Mouse (Mus musculus) MEL (cell line): Measurements from ENCODE around the gene Papss2.

Source experiments
- CHD1 ChIP-seq: IDR thresholded peaks from 2 replicates; pipeline ENCODE4 v1.6.1; 2012; ENCODE audit warnings: low read depth, mild to moderate bottlenecking, inconsistent platforms, low read length, improper control_type of control experiment
- CTCF ChIP-seq, 3 experiments: IDR thresholded peaks in 2 of 3; conservative IDR thresholded peaks in 1 of 3; 2 replicates each; pipeline ENCODE4 v1.5.1; 2011 to 2012; ENCODE audit warnings: low read length in 3 of 3, low read depth in 2 of 3, mild to moderate bottlenecking in 2 of 3, improper control_type of control experiment in 1 of 3, inconsistent platforms in 1 of 3, mixed read lengths in 1 of 3, moderate library complexity in 1 of 3; ENCODE audit not compliant: control insufficient read depth in 1 of 3, insufficient read depth in 1 of 3, poor library complexity in 1 of 3, severe bottlenecking in 1 of 3
- EP300 ChIP-seq, 2 experiments: IDR thresholded peaks; 2 replicates each; pipeline ENCODE4 v1.6.1; 2011; ENCODE audit warnings: improper control_type of control experiment in 2 of 2, low read length in 2 of 2, low read depth in 1 of 2, mild to moderate bottlenecking in 1 of 2
- JUND ChIP-seq: IDR thresholded peaks from 2 replicates; pipeline ENCODE4 v1.6.1; 2011; ENCODE audit warnings: low read depth, mild to moderate bottlenecking, improper control_type of control experiment, low read length
- MAX ChIP-seq: IDR thresholded peaks from 2 replicates; pipeline ENCODE4 v1.6.1; 2011; ENCODE audit warnings: low read length, improper control_type of control experiment
- POLR2A ChIP-seq, 2 experiments: IDR thresholded peaks; 2 replicates each; pipeline ENCODE4 v1.6.1; 2011 to 2012; ENCODE audit warnings: low read length in 2 of 2, mild to moderate bottlenecking in 2 of 2, control low read depth in 1 of 2, improper control_type of control experiment in 1 of 2, low read depth in 1 of 2, moderate library complexity in 1 of 2; ENCODE audit not compliant: control insufficient read depth in 1 of 2, insufficient read depth in 1 of 2, poor library complexity in 1 of 2
- RAD21 ChIP-seq: IDR thresholded peaks from 2 replicates; pipeline ENCODE4 v1.6.1; 2011; ENCODE audit warnings: mild to moderate bottlenecking, low read depth, low read length, improper control_type of control experiment
- SIN3A ChIP-seq: IDR thresholded peaks from 2 replicates; pipeline ENCODE4 v1.6.1; 2012; ENCODE audit warnings: low read length, improper control_type of control experiment, inconsistent platforms
- TBP ChIP-seq: IDR thresholded peaks from 2 replicates; pipeline ENCODE4 v1.8.0; 2011; ENCODE audit warnings: low read depth, low read length, improper control_type of control experiment

GRCm38 (mm10) chr19:32646382-32646781, 50.8 kb downstream of the Papss2 start:
- no peak for TF ChIP-seq TBP
- TF ChIP-seq MAX = no peak
- TF ChIP-seq CHD1 = no peak
- TF ChIP-seq POLR2A (IDR thresholded peaks at IDR 0.05; ENCODE audit: control insufficient read depth in 1 of 2, insufficient read depth in 1 of 2, low read depth in 1 of 2, low read length in 2 of 2, poor library complexity in 1 of 2) = no peak
- no peak for TF ChIP-seq EP300 (IDR thresholded peaks at IDR 0.05; ENCODE audit: low read depth in 1 of 2, low read length in 2 of 2)
- TF ChIP-seq JUND = no peak
- no peak for TF ChIP-seq RAD21
- no peak for TF ChIP-seq CTCF (IDR thresholded peaks at IDR 0.05 in 2 of 3, conservative IDR thresholded peaks at IDR 0.05 in 1 of 3; ENCODE audit: control insufficient read depth in 1 of 3, insufficient read depth in 1 of 3, low read depth in 2 of 3, low read length in 3 of 3, poor library complexity in 1 of 3, severe bottlenecking in 1 of 3)
- TF ChIP-seq SIN3A = no peak
